Mouse (Mus musculus) limb, embryonic 12.5 days (tissue): Measurements from ENCODE around the gene Ddx6. TPM values are rescaled to one million over a fixed set of nuclear protein-coding genes. Genes with fewer than 3 reads are reported as not detected.
"Not testable (repeated sequence)": the region's sequence is repeated elsewhere in the genome, so short reads cannot be mapped to it uniquely, and the experiment has no call there.

Experiments
- ATAC-seq: fragments of 200-750 bp; cut with Nextera tagmentation; 2 replicates; pipeline ENCODE4 v1.8.0; 2017; ENCODE audit warnings: low read depth, moderate TSS enrichment; ENCODE audit not compliant: insufficient number of reproducible peaks, insufficient read depth, low FRiP score, low TSS enrichment
- H3K27ac ChIP-seq: fragments of 300-500 bp; sonication (generic); 2 replicates; pipeline ENCODE4 v1.5.1; 2016; ENCODE audit warnings: mild to moderate bottlenecking, moderate library complexity
- H3K27me3 ChIP-seq: fragments of 300-500 bp; sonication (generic); 2 replicates; pipeline ENCODE4 v1.6.1; 2016; ENCODE audit warnings: mild to moderate bottlenecking, moderate library complexity
- H3K36me3 ChIP-seq: fragments of 300-500 bp; sonication (generic); 2 replicates; pipeline ENCODE4 v1.6.1; 2016; ENCODE audit warnings: mild to moderate bottlenecking, moderate library complexity
- H3K4me1 ChIP-seq: fragments of 300-500 bp; sonication (generic); replicated peaks from 2 replicates; pipeline ENCODE4 v1.6.1; 2016
- H3K4me2 ChIP-seq: fragments of 300-500 bp; sonication (generic); 2 replicates; pipeline ENCODE4 v1.6.1; 2016; ENCODE audit warnings: mild to moderate bottlenecking, moderate library complexity
- H3K4me3 ChIP-seq: fragments of 300-500 bp; sonication (generic); replicated peaks from 2 replicates; pipeline ENCODE4 v1.5.1; 2016; ENCODE audit warnings: mild to moderate bottlenecking
- H3K9ac ChIP-seq: fragments of 300-500 bp; sonication (generic); replicated peaks from 2 replicates; pipeline ENCODE4 v1.6.1; 2016; ENCODE audit warnings: mild to moderate bottlenecking, moderate library complexity
- H3K9me3 ChIP-seq: fragments of 300-500 bp; sonication (generic); 2 replicates; pipeline ENCODE4 v1.6.1; 2016; ENCODE audit warnings: mild to moderate bottlenecking, moderate library complexity
- WGBS: fragments of 180-500 bp; shearing (Covaris S2); methylation state at CpG from one replicate; pipeline ENCODE4 v1.1.7; 2016; 5-methylcytosine and 5-hydroxymethylcytosine counted together
- polyA plus RNA-seq: library from polyadenylated mRNA; unstranded; fragments of >200 nt; fragmentation: Nextera tagmentation; extraction: Ambion mirVana; gene quantifications from 2 replicates; pipeline ENCODE4 v1.2.1, GENCODE M21; 2016

Gene Ddx6
- polyA plus RNA-seq, 1 experiment from 2014 or later: 32.6 TPM

- Histone ChIP-seq H3K9ac (0 out of 2 replicates have a peak overlapping the region, but pooled peaks have one; percentile 1), H3K9me3 (no peaks in the 10 kb centered on the region), H3K4me1 (peaks cover 25% of the 10 kb centered on the region), H3K4me2 (peak overlapping the region; percentile 72), H3K36me3 (peaks cover 51% of the 10 kb centered on the region), H3K27me3 (no peaks in the 10 kb centered on the region), H3K4me3 (peak overlapping the region; percentile 98), H3K27ac (no peak overlapping the region)
- WGBS: 68% methylated on average over 4 of the region's 4 CpGs
- no peak for ATAC-seq
Observed at GRCm38 (mm10) chr9:44607306-44607705, 2.6 kb downstream of the Ddx6 start.

GRCm38 (mm10) chr9:44610371-44610770 lies 5.7 kb downstream of the Ddx6 start:
- H3K36me3 ChIP-seq: peaks cover 81% of the 10 kb centered on the region
- H3K9me3 ChIP-seq: no peaks in the 10 kb centered on the region
- no peak overlapping the region for H3K4me2 ChIP-seq
- peaks cover 18% of the 10 kb centered on the region for H3K4me1 ChIP-seq
- no peak overlapping the region for H3K9ac ChIP-seq
- no peaks in the 10 kb centered on the region for H3K27me3 ChIP-seq
- no peak for ATAC-seq
- no peak overlapping the region for H3K4me3 ChIP-seq
- WGBS: 98% methylated on average over 25 of the region's 25 CpGs
- no peak overlapping the region for H3K27ac ChIP-seq

GRCm38 (mm10) chr9:44613081-44613480 lies 8.4 kb downstream of the Ddx6 start:
- H3K9ac ChIP-seq, ATAC-seq, H3K27ac ChIP-seq, H3K4me1 ChIP-seq, H3K27me3 ChIP-seq, H3K9me3 ChIP-seq, H3K4me3 ChIP-seq, H3K4me2 ChIP-seq: not testable (repeated sequence)
- WGBS: 79% methylated on average over 1 of the region's 1 CpGs
- peaks cover 99% of the 10 kb centered on the region for H3K36me3 ChIP-seq

GRCm38 (mm10) chr9:44621114-44621513 lies 16.4 kb downstream of the Ddx6 start:
- peaks cover 95% of the 10 kb centered on the region for H3K36me3 ChIP-seq
- H3K4me3 ChIP-seq: no peak overlapping the region
- no peak for ATAC-seq
- H3K9ac ChIP-seq: no peak overlapping the region
- WGBS: 89% methylated on average over 3 of the region's 3 CpGs
- H3K27me3 ChIP-seq: no peaks in the 10 kb centered on the region
- H3K4me2 ChIP-seq: no peak overlapping the region
- H3K4me1 ChIP-seq: no peaks in the 10 kb centered on the region
- H3K27ac ChIP-seq: no peak overlapping the region
- H3K9me3 ChIP-seq: no peaks in the 10 kb centered on the region

- no peak overlapping the region for H3K27ac ChIP-seq
- H3K4me1 ChIP-seq: no peaks in the 10 kb centered on the region
- no peak for ATAC-seq
- H3K27me3 ChIP-seq: no peaks in the 10 kb centered on the region
- no peak overlapping the region for H3K9ac ChIP-seq
- 61% methylated on average over 5 of the region's 5 CpGs for WGBS
- no peak overlapping the region for H3K4me3 ChIP-seq
- peaks cover 91% of the 10 kb centered on the region for H3K36me3 ChIP-seq
- no peak overlapping the region for H3K4me2 ChIP-seq
- H3K9me3 ChIP-seq: no peaks in the 10 kb centered on the region
Observed at GRCm38 (mm10) chr9:44624390-44624789, 19.7 kb downstream of the Ddx6 start.

- whole genome bisulfite sequencing: 86% methylated on average over 5 of the region's 5 CpGs
- ATAC-seq: no peak
- Histone ChIP-seq H3K9ac (no peak overlapping the region), H3K36me3 (peaks cover 92% of the 10 kb centered on the region), H3K4me3 (no peak overlapping the region), H3K4me1 (no peaks in the 10 kb centered on the region), H3K4me2 (no peak overlapping the region), H3K27ac (no peak overlapping the region), H3K9me3 (no peaks in the 10 kb centered on the region), H3K27me3 (no peaks in the 10 kb centered on the region)
Observed at GRCm38 (mm10) chr9:44626268-44626667, 21.6 kb downstream of the Ddx6 start.

GRCm38 (mm10) chr9:44637551-44638169 lies 33.0 kb downstream of the Ddx6 start:
- H3K27me3 ChIP-seq: no peaks in the 10 kb centered on the region
- H3K4me2 ChIP-seq: no peak overlapping the region
- 85% methylated on average over 15 of the region's 15 CpGs for WGBS
- H3K9me3 ChIP-seq: no peaks in the 10 kb centered on the region
- H3K27ac ChIP-seq: no peak overlapping the region
- no peak overlapping the region for H3K4me3 ChIP-seq
- peaks cover 76% of the 10 kb centered on the region for H3K36me3 ChIP-seq
- ATAC-seq: no peak
- no peaks in the 10 kb centered on the region for H3K4me1 ChIP-seq
- no peak overlapping the region for H3K9ac ChIP-seq

- H3K9me3 ChIP-seq, H3K27ac ChIP-seq, H3K4me2 ChIP-seq, H3K4me1 ChIP-seq, H3K9ac ChIP-seq, H3K4me3 ChIP-seq, H3K27me3 ChIP-seq, ATAC-seq: not testable (repeated sequence)
- H3K36me3 ChIP-seq: peaks cover 65% of the 10 kb centered on the region
- WGBS: 93% methylated on average over 9 of the region's 9 CpGs
Observed at GRCm38 (mm10) chr9:44638726-44639125, 34.0 kb downstream of the Ddx6 start.

GRCm38 (mm10) chr9:44640028-44640427 lies 35.3 kb downstream of the Ddx6 start:
- H3K36me3 ChIP-seq: peaks cover 52% of the 10 kb centered on the region

GRCm38 (mm10) chr9:44640646-44641357 lies 36.1 kb downstream of the Ddx6 start:
- Histone ChIP-seq H3K9ac (no peak overlapping the region), H3K36me3 (peaks cover 44% of the 10 kb centered on the region), H3K27me3 (no peaks in the 10 kb centered on the region), H3K4me1 (no peaks in the 10 kb centered on the region), H3K4me2 (no peak overlapping the region), H3K27ac (no peak overlapping the region), H3K9me3 (no peaks in the 10 kb centered on the region), H3K4me3 (no peak overlapping the region)
- no peak for ATAC-seq
- WGBS: 94% methylated on average over 3 of the region's 3 CpGs

More at GRCm38 (mm10) chr9:44640028-44640427, 35.3 kb downstream of the Ddx6 start:
- not testable (repeated sequence) for H3K4me1 ChIP-seq, H3K27ac ChIP-seq, ATAC-seq, H3K4me3 ChIP-seq, H3K4me2 ChIP-seq, H3K9me3 ChIP-seq, H3K27me3 ChIP-seq, H3K9ac ChIP-seq
- 85% methylated on average over 1 of the region's 1 CpGs for WGBS

GRCm38 (mm10) chr9:44641616-44642015 lies 36.9 kb downstream of the Ddx6 start:
- ATAC-seq: no peak
- H3K9ac ChIP-seq: no peak overlapping the region
- no peaks in the 10 kb centered on the region for H3K4me1 ChIP-seq
- H3K27me3 ChIP-seq: no peaks in the 10 kb centered on the region
- H3K4me3 ChIP-seq: no peak overlapping the region
- no peak overlapping the region for H3K27ac ChIP-seq
- no peaks in the 10 kb centered on the region for H3K9me3 ChIP-seq
- H3K36me3 ChIP-seq: peaks cover 36% of the 10 kb centered on the region
- WGBS: 93% methylated on average over 2 of the region's 2 CpGs
- no peak overlapping the region for H3K4me2 ChIP-seq
